Mouse (Mus musculus): Measurements from ENCODE around the gene Ndufb3. TPM values are rescaled to one million over a fixed set of nuclear protein-coding genes. Genes with fewer than 3 reads are reported as not detected.
"Not testable (repeated sequence)": the region's sequence is repeated elsewhere in the genome, so short reads cannot be mapped to it uniquely, and the experiment has no call there.

Ndufb3 gene
- 100 to 1,000 TPM; 117 to 121 TPM for total RNA-seq (2021)
- long read RNA-seq, transcript Ndufb3-201 (3 exons, 763 nt) = major isoform, 65 of 274 reads
- long read RNA-seq, partial matches to known transcripts = 208 of 274 reads
- long read RNA-seq, other reads (novel, unspliced or antisense) = 1 of 274 reads

GRCm38 (mm10) chr1:58586171-58586997, at the start of gene Ndufb3, which contains the start of gene Fam126b:
TSS of gene Ndufb3 (plus strand) at chr1:58586384.
TSS of gene Fam126b (minus strand) at chr1:58586323.
- DNase-seq (ENCODE audit: low spot score in 2 of 2) = peak; percentile 85 to 96

- DNase-seq (ENCODE audit: low spot score in 2 of 2) = no peak
Observed at GRCm38 (mm10) chr1:58541386-58541785, 44.8 kb upstream of the Ndufb3 start.

DNA sequence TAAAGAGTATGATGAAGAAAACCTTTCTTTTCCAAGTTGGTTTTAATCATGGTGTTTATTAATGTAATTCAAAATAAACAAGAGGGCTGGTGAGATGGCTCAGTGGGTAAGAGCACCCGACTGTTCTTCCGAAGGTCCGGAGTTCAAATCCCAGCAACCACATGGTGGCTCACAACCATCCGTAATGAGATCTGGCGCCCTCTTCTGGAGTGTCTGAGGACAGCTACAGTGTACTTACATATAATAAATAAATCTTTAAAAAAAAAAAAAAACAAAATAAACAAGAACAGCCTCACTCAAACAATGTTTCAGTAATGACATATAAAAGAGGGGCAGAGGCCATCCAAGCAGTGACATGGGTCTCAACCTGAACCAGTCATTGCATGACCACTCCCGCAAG, 25.8 kb upstream of the Ndufb3 start:
- DNase-seq (ENCODE audit: low spot score in 2 of 2) = not testable (repeated sequence)

DNA sequence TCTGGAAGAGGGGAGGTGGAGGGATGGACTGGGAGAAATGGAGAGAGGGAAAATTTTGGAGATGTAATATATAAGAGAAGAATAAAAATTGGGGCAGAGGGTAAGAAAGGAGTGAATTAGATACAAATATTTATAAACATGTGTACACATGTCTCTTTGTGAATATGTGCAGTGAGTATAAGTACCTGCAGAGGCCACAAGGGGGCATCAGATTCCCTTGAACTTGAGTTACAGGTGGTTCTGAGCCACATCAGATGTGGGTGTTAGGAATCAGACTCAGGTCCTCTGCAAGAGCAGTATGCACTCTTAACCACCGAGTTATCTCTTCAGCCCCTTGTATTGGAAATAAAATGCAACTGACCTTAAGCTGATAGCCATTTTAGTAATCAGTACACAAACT, 23.7 kb upstream of the Ndufb3 start:
- peak in 1 of 2 experiments; percentile 30 for DNase-seq (ENCODE audit: low spot score in 2 of 2)

- no peak for DNase-seq (ENCODE audit: low spot score in 2 of 2)
Observed at GRCm38 (mm10) chr1:58564981-58565380, 21.2 kb upstream of the Ndufb3 start.

- DNase-seq (ENCODE audit: low spot score in 2 of 2) = no peak
Observed at GRCm38 (mm10) chr1:58566621-58567020, 19.6 kb upstream of the Ndufb3 start.

- peak in 1 of 2 experiments; percentile 19 for DNase-seq (ENCODE audit: low spot score in 2 of 2)
Observed at GRCm38 (mm10) chr1:58568456-58569130, 17.6 kb upstream of the Ndufb3 start.

DNA sequence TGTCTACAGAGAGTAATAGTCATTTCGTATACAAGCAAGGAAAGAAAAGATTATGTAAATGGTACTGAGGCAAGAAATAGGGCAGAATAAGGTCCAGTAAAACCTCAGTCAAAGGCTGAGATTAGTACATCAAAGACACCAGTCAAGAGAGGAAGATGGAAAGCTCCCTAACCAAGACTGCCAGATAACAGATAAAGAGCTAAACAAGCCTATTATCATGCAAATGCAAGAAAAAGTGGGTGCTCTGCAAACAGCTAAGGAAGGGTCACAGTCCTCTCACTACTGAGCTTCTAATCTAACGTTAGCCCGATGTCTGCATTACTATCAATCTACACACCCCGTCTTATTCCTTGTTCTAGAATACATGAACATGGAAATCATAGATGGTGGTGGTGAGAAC, 15.7 kb upstream of the Ndufb3 start:
- no peak for DNase-seq (ENCODE audit: low spot score in 2 of 2)

GRCm38 (mm10) chr1:58579179-58579578, 7.0 kb upstream of the Ndufb3 start:
- DNase-seq (ENCODE audit: low spot score in 2 of 2) = no peak

- no peak for DNase-seq (ENCODE audit: low spot score in 2 of 2)
Observed at GRCm38 (mm10) chr1:58582611-58583010, 3.6 kb upstream of the Ndufb3 start.

GRCm38 (mm10) chr1:58584271-58584670, 1.9 kb upstream of the Ndufb3 start:
- DNase-seq (ENCODE audit: low spot score in 2 of 2) = peak in 1 of 2 experiments; percentile 53

- DNase-seq (ENCODE audit: low spot score in 2 of 2) = peak; percentile 13 to 47
Observed at GRCm38 (mm10) chr1:58585373-58586170, 612 bp upstream of the Ndufb3 start.

GRCm38 (mm10) chr1:58587491-58587890, 1.3 kb downstream of the Ndufb3 start:
- DNase-seq (ENCODE audit: low spot score in 2 of 2) = no peak

DNA sequence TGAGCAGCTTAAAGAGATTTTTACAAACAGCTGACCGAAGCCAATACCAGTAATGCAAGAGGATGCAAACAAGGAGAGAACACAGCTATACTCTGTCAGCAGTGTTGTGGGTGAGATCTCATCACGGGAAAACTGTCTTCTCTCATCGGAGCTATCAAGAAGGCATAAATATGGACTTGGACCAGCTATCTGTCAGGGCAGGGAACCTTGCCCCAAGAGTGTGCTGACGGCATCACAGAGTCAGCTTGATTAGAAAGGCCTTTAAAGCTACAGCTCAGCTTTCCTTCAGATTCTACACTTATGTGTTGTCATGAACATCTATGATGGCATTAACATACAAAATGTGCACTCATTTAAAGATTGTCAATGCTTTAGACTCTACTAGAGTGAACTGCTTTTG, 16.5 kb downstream of the Ndufb3 start:
- DNase-seq (ENCODE audit: low spot score in 2 of 2) = no peak

- no peak for DNase-seq (ENCODE audit: low spot score in 2 of 2)
Observed at GRCm38 (mm10) chr1:58603738-58604137, 17.6 kb downstream of the Ndufb3 start.

DNA sequence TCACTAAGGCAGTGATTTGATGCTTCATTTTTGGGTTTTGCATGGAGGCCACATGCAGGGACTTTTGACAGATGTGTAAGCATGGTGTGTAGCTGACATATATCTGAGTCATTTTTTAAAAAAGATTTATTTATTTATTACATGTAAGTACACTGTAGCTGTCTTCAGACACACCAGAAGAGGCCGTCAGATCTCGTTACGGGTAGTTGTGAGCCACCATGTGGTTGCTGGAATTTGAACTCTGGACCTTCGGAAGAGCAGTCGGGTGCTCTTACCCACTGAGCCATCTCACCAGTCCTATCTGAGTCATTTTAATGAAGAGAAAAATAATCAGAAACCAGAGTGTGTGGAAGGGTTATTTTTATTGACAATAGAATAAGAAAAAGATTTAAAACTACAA, 23.4 kb downstream of the Ndufb3 start:
- not testable (repeated sequence) for DNase-seq (ENCODE audit: low spot score in 2 of 2)

DNA sequence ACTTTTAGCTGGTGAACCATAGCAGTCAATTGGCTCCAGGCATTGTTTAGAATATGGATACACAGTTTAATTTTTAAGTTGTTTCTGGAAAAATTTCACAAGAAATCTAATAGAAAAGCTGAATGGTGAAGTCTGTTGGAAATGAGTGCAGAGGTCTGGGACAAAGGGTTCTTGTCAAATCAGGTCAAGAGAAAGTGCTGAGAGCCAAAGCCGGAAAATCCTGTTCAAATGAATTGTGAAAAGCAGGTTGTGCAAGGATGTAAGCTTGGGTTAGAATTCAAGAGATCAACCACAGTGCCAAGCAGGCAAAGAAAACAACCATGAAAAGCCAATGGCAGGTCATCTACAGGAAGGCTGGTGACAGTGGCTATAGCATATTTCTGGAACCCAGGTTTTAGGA, 24.0 kb downstream of the Ndufb3 start:
- no peak for DNase-seq (ENCODE audit: low spot score in 2 of 2)

GRCm38 (mm10) chr1:58610611-58611010, 24.4 kb downstream of the Ndufb3 start:
- no peak for DNase-seq (ENCODE audit: low spot score in 2 of 2)

GRCm38 (mm10) chr1:58613786-58614185, 27.6 kb downstream of the Ndufb3 start:
- no peak for DNase-seq (ENCODE audit: low spot score in 2 of 2)

DNA sequence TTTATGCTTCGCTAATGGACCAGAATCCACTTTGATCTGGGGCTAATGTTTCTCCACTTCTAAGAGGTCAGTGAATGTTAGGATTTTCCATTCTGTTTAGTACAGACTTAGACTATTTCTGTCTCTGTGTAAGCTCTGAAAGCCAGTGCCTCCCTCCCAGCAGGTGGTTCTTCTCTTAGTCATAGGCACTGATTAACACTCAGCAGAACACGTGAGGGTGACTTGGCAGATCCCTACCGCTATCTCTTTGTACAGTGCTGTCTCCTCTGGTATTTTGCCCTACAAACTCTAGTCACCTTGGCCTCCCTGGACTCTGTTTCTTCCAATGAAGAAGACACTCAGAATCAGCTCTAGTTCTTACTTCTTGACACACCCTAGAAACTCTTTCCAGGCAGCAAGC, 28.2 kb downstream of the Ndufb3 start:
- peak; percentile 28 to 49 for DNase-seq (ENCODE audit: low spot score in 2 of 2)

GRCm38 (mm10) chr1:58615146-58615545, 29.0 kb downstream of the Ndufb3 start:
- DNase-seq (ENCODE audit: low spot score in 2 of 2) = no peak
